Mouse (Mus musculus): Measurements from ENCODE around the gene Nckap5.

GRCm38 (mm10) chr1:126517427-126517826 is 313.2 kb downstream of the Nckap5 start:
- TF ChIP-seq CTCF (IDR thresholded peaks at IDR 0.05; ENCODE audit: control insufficient read depth, insufficient read depth, insufficient read length) (no peak), MAX (IDR thresholded peaks at IDR 0.05) (no peak), FOSL1 (IDR thresholded peaks at IDR 0.05; ENCODE audit: insufficient read depth, low read length, poor library complexity, severe bottlenecking) (no peak), USF1 (IDR thresholded peaks at IDR 0.05; ENCODE audit: low read depth) (no peak), MYOD1 (IDR thresholded peaks at IDR 0.05; ENCODE audit: control insufficient read depth, insufficient read length, low read depth) (no peak), MYOG (IDR thresholded peaks at IDR 0.05; ENCODE audit: control insufficient read depth, extremely low read depth, insufficient read length) (no peak), CEBPB (IDR thresholded peaks at IDR 0.05; ENCODE audit: low read depth) (no peak)

Data from C2C12 (cell line).